Mouse (Mus musculus): ENCODE data around the gene 1700001O22Rik. TPM values are rescaled to one million over a fixed set of nuclear protein-coding genes. Genes with fewer than 3 reads are reported as not detected.

The 1700001O22Rik gene
- total and polyA plus RNA-seq, 2 experiments from 2014 or later = 1.4 to 1.8 TPM

DNA sequence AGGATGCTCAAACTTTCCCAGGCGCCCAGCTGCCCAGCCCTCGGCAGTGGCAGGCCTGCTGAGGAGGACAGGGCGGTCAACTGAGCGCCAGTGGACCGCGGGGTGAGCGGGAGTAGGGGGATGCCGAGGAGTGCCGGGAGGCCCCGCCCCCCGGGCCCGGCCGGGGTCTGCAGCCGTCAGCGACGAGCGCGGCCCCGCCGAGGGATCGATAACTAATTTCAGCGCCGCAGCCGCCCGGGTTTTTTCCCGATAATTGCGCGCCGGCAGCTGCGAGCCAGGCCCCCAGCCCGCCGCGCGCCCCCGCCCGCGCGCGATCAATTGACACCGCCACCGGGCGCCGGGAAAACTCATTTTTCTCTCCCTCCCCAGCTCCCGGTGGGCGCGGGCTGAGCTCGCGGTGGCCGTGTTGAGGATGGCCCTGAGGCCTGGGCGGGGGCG, 32.1 kb downstream of the 1700001O22Rik start:
- H3K4me2 ChIP-seq (ENCODE audit: low read depth) = peak overlapping the region; percentile 89
- H3K9ac ChIP-seq = peak overlapping the region; percentile 64
- DNase-seq (peak; percentile 47), ATAC-seq (peak; percentile 18; the same call in 1 of the 2 replicates)
- no peaks in the 10 kb centered on the region for H3K9me3 ChIP-seq (ENCODE audit: low read length)
- peak overlapping the region; percentile 42 for H3K4me3 ChIP-seq (ENCODE audit: low read depth, low read length)
- H3K4me1 ChIP-seq (ENCODE audit: insufficient read depth) = peaks cover 11% of the 10 kb centered on the region
- no peaks in the 10 kb centered on the region for H3K36me3 ChIP-seq (ENCODE audit: insufficient read depth)
- H3K27ac ChIP-seq (ENCODE audit: low read depth, low read length) = peak overlapping the region; percentile 84
- under 1% methylated on average over 50 of the region's 51 CpGs for whole genome bisulfite sequencing
- TF ChIP-seq CTCF (IDR thresholded peaks at IDR 0.05; ENCODE audit: low read depth) = no peak
- no peaks in the 10 kb centered on the region for H3K27me3 ChIP-seq (ENCODE audit: insufficient read depth, low read length)

DNA sequence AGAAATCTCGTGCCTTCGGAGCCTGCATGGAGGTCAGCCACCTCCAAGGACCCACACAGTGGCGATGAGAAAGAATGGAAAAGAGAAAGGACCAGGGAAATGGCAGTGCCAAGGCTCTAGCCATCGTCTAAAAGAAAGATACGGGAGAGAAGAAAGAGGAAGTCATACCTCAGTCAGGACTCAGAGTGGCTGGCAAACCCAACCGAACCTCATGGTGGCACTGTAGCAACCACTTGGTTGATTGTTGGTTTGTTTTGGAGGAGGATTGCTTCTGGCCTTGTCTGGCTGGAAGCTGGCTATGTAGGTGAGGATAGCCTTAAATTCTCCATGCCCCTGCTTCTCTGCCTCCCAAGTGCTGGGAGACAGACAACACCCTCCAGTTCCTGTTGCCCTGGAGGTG, 34.3 kb downstream of the 1700001O22Rik start:
- no peaks in the 10 kb centered on the region for H3K36me3 ChIP-seq (ENCODE audit: insufficient read depth)
- H3K27ac ChIP-seq (ENCODE audit: low read depth, low read length) = no peak overlapping the region
- no peak for ATAC-seq
- TF ChIP-seq CTCF (IDR thresholded peaks at IDR 0.05; ENCODE audit: low read depth) = peak; percentile 65
- H3K27me3 ChIP-seq (ENCODE audit: insufficient read depth, low read length) = no peaks in the 10 kb centered on the region
- H3K9me3 ChIP-seq (ENCODE audit: low read length) = no peaks in the 10 kb centered on the region
- no peak overlapping the region for H3K9ac ChIP-seq
- H3K4me2 ChIP-seq (ENCODE audit: low read depth) = no peak overlapping the region
- 56% methylated on average over 6 of the region's 6 CpGs for WGBS
- H3K4me1 ChIP-seq (ENCODE audit: insufficient read depth) = peaks cover 11% of the 10 kb centered on the region
- DNase-seq = no peak
- no peak overlapping the region for H3K4me3 ChIP-seq (ENCODE audit: low read depth, low read length)

DNA sequence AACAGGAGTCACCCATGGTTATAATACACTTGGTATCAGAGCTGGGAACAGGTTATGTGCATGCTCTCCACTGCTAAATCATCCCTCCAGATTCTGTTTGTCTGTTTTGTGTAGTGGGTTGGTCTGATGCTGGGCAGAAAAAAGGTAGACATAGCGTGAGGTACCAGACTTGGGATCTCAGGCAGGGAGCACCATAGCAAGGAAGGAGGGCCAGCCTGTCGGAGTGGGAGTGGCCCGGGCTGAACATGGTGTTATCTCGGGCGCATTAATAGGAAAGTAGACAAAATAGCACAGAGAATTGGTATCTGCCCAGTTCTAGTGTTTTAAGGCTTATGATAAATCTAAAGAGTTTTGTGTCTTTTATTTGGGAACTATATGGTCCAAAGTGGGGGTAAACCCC, 34.9 kb downstream of the 1700001O22Rik start:
- Histone ChIP-seq H3K4me1 (ENCODE audit: insufficient read depth) (peaks cover 11% of the 10 kb centered on the region), H3K4me3 (ENCODE audit: low read depth, low read length) (no peak overlapping the region), H3K36me3 (ENCODE audit: insufficient read depth) (no peaks in the 10 kb centered on the region), H3K27me3 (ENCODE audit: insufficient read depth, low read length) (no peaks in the 10 kb centered on the region), H3K9ac (no peak overlapping the region), H3K4me2 (ENCODE audit: low read depth) (no peak overlapping the region), H3K9me3 (ENCODE audit: low read length) (no peaks in the 10 kb centered on the region), H3K27ac (ENCODE audit: low read depth, low read length) (no peak overlapping the region)
- DNase-seq = no peak
- no peak for ATAC-seq
- WGBS = 77% methylated on average over 5 of the region's 5 CpGs
- no peak for TF ChIP-seq CTCF (IDR thresholded peaks at IDR 0.05; ENCODE audit: low read depth)

DNA sequence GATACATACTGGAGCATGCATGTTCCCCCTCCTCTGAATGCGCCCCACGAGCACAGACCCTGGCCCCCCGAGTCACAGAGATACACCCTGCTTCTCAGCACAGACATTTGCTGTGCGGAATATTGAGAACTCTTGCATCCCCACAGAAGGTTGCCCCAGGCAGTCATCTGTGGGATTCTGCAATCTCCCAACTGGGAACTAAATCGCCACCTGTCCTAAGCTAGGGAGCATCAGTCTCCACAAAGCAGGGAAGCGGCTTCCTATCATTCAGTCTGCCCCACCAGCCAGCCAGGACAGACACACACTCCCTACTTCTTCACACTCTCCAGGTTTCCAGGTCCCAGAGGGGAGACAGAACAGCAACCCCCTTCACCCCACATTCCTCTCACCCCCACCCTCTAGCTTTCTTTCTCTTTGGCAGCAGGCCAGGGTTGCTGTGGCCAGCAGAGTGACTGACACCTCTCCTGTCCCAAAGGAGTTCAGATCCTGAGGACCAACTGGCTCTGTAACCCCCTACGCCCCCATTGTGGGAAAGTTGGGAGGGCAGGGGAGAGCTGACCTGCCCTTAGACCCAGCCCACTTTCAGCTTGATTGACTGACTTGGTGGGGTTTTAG, 35.7 kb downstream of the 1700001O22Rik start:
- Histone ChIP-seq H3K36me3 (ENCODE audit: insufficient read depth) (no peaks in the 10 kb centered on the region), H3K27me3 (ENCODE audit: insufficient read depth, low read length) (no peaks in the 10 kb centered on the region), H3K4me3 (ENCODE audit: low read depth, low read length) (no peak overlapping the region), H3K9me3 (ENCODE audit: low read length) (no peaks in the 10 kb centered on the region), H3K9ac (no peak overlapping the region), H3K4me2 (ENCODE audit: low read depth) (no peak overlapping the region), H3K27ac (ENCODE audit: low read depth, low read length) (no peak overlapping the region), H3K4me1 (ENCODE audit: insufficient read depth) (peaks cover 11% of the 10 kb centered on the region)
- ATAC-seq (no peak), DNase-seq (no peak)
- no peak for TF ChIP-seq CTCF (IDR thresholded peaks at IDR 0.05; ENCODE audit: low read depth)
- 63% methylated on average over 7 of the region's 7 CpGs for WGBS

DNA sequence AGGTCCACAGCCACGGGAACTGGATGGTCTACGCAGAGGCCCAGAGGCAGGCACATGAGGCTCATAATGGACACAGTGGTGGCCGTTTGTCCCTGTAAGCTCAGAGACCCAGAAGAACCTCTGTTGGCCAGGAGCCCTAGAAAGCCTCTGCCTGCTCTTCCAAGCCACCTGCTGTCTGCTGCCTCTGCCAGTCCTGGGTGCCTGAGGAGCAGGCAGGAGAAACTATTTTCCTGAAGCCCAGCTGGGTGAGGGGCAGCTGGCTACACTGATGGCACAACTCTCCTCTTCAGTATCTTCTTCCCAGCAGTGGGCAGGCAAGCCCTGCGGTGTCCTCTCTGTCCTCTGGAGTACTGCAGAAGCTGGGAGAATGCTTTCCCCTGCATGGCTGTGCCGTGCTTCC, 37.0 kb downstream of the 1700001O22Rik start:
- TF ChIP-seq CTCF (IDR thresholded peaks at IDR 0.05; ENCODE audit: low read depth) = no peak
- ATAC-seq (no peak), DNase-seq (no peak)
- Histone ChIP-seq H3K27me3 (ENCODE audit: insufficient read depth, low read length) (no peaks in the 10 kb centered on the region), H3K4me2 (ENCODE audit: low read depth) (no peak overlapping the region), H3K9ac (no peak overlapping the region), H3K4me3 (ENCODE audit: low read depth, low read length) (no peak overlapping the region), H3K36me3 (ENCODE audit: insufficient read depth) (no peaks in the 10 kb centered on the region), H3K9me3 (ENCODE audit: low read length) (no peaks in the 10 kb centered on the region), H3K27ac (ENCODE audit: low read depth, low read length) (no peak overlapping the region), H3K4me1 (ENCODE audit: insufficient read depth) (no peaks in the 10 kb centered on the region)
- 74% methylated on average over 5 of the region's 5 CpGs for WGBS

DNA sequence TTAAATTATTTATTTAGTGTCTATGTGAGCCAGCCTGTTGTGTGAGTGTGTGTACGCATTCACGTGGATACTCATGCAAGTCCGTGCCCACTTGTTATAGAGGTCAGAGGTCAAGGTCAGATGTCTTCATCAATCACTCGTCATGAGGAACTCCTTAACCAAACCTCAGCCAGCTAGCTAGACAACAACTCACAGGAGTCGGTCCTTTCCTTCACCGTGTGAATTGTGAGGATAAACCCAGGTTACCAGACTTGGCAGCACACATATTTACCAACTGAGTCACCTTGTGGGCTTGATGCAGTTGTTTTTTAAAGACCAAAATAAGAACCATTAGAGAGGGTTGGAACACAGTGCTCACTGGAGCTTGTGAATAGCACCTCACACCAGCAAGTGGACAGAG, 42.8 kb downstream of the 1700001O22Rik start:
- Histone ChIP-seq H3K27ac (ENCODE audit: low read depth, low read length) (no peak overlapping the region), H3K4me3 (ENCODE audit: low read depth, low read length) (no peak overlapping the region), H3K9me3 (ENCODE audit: low read length) (no peaks in the 10 kb centered on the region), H3K36me3 (ENCODE audit: insufficient read depth) (no peaks in the 10 kb centered on the region), H3K4me1 (ENCODE audit: insufficient read depth) (no peaks in the 10 kb centered on the region), H3K27me3 (ENCODE audit: insufficient read depth, low read length) (no peaks in the 10 kb centered on the region), H3K4me2 (ENCODE audit: low read depth) (no peak overlapping the region), H3K9ac (no peak overlapping the region)
- no peak for TF ChIP-seq CTCF (IDR thresholded peaks at IDR 0.05; ENCODE audit: low read depth)
- no peak for DNase-seq
- ATAC-seq = no peak
- WGBS = 58% methylated on average over 6 of the region's 6 CpGs

DNA sequence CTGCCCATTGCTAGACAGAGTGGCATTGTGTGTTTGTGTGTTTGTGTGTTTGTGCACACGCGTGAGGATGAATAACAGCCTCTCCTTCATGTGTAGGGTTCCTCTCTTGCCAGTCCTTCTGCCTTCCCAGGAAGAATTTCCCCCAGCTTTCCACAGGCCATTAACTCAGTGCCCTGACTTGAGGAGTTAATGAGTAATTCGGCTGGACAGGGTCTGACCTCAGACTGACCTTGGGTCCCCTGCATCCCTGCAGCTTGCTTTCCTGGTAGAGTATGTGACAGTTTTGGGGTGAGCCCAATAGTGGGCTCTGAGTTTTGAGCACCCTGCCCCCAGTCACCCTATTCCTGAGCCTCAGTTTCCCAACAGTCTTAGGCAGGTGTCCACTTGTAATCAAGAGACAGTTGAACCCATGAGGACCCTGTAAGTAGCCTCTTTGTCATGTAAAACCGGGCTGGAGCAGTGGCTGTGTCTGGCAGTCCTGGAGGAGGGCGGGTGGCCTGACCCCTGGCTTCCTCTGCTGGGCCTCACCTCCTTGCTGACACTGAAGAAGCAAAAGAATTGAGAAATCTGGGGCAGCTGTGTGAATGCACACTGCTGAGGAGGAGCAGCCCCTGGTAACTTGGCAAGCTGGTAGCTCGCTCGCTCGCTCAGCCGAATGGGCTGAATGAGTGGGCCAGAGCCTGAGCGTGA, 43.5 kb downstream of the 1700001O22Rik start:
- Histone ChIP-seq H3K36me3 (ENCODE audit: insufficient read depth) (no peaks in the 10 kb centered on the region), H3K4me1 (ENCODE audit: insufficient read depth) (no peaks in the 10 kb centered on the region), H3K4me2 (ENCODE audit: low read depth) (no peak overlapping the region), H3K9me3 (ENCODE audit: low read length) (no peaks in the 10 kb centered on the region), H3K9ac (no peak overlapping the region), H3K4me3 (ENCODE audit: low read depth, low read length) (no peak overlapping the region), H3K27ac (ENCODE audit: low read depth, low read length) (no peak overlapping the region), H3K27me3 (ENCODE audit: insufficient read depth, low read length) (no peaks in the 10 kb centered on the region)
- DNase-seq = no peak
- no peak for ATAC-seq
- TF ChIP-seq CTCF (IDR thresholded peaks at IDR 0.05; ENCODE audit: low read depth) = no peak
- WGBS = 55% methylated on average over 10 of the region's 10 CpGs

Data from forebrain, postnatal 0 days (tissue).